Mouse (Mus musculus): Measurements from ENCODE around the gene Nat10.

DNA sequence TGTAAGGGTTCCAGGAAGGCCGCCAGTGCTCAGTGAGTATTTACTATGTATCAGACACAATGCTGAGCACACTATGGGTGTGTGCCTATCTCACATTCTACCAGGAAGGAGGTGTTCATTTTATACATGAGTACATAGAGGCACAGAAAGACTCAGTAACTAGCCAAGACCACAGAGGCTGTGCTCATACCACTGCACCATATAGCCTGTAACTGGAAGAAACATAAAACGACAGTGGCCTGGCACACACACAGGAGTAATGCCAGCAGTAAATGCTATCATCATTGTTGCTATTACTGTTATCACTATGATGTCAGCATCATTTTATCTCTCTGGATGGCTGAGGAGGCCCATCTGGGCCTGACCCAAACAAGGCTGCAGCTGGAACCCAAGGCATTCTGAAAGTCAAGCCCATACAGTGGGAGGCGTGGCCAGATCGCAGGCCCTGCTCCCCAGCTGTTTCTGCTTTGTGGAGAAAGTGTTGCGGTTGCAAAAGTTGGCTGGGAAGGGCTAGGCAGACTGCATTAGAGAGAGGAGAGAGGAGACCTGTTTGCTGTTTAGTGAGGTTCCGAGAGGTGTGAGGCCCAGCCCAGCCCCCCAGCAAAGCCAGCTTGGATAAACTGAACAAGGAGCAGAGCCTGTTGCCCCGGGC, 76.0 kb downstream of the Nat10 start:
- TF ChIP-seq CTCF (IDR thresholded peaks at IDR 0.05; ENCODE audit: low read depth, low read length) (no peak), TAL1 (conservative IDR thresholded peaks at IDR 0.05; ENCODE audit: low read depth, low read length) (no peak), GATA1 (IDR thresholded peaks at IDR 0.05; ENCODE audit: borderline replicate concordance, low read length) (no peak)
